In genomic region chr8:108348776-108349175, GRCm38 (mm10) we compare ENCODE assay signal across 25 mouse cellular contexts.
DNase-seq lines count a peak whose midpoint lies in the region; ATAC-seq and TF ChIP-seq lines count a peak whose summit lies in the region.
"Had no signal": no experiment of that assay in that cellular context is flagged by ENCODE, and none has a peak within 500 bp of the region (broad histone marks: within the 10 kb centered on the region; RNA-seq: fewer than 3 reads in every experiment).

No protein-coding gene starts in this region.

- no peak for DNase-seq in heart, postnatal 14 days
- no peak for DNase-seq in heart, postnatal 4 days
- peak; percentile 59 for DNase-seq in CH12.LX (ENCODE audit: extremely low read depth)
- peak; percentile 10 for DNase-seq in R1 (ENCODE audit: low read depth, low spot score)
- no peak for DNase-seq in thymus, postnatal 10 days (ENCODE audit: low spot score in 2 of 2)
- DNase-seq: adrenal gland, adult 2 months; adrenal gland, postnatal 14 days; B cell, adult 2 months; cerebellum, adult 11 months; cerebellum, adult 2 months; cerebellum, adult 9-11 months; cerebellum, postnatal 25 days; gastrocnemius, postnatal 25 days; heart, adult 18-20 months; kidney, adult 8-10 months had no signal

- no peaks in the 10 kb centered on the region for H3K4me1 ChIP-seq in heart, embryonic 11.5 days (ENCODE audit: control insufficient read depth, insufficient read depth, low read length)
- H3K4me1 ChIP-seq in heart, embryonic 14.5 days (ENCODE audit: control insufficient read depth in 2 of 2, insufficient read depth in 2 of 2, low read length in 2 of 2) = no peaks in the 10 kb centered on the region
- peaks cover 0 to 7% of the 10 kb centered on the region in 2 experiments; a peak in 3 of 4 replicates for H3K4me1 ChIP-seq in CH12.LX (ENCODE audit: control insufficient read depth in 1 of 2, insufficient read depth in 2 of 2)
- H3K4me1 ChIP-seq: embryonic facial prominence, embryonic 13.5 days; forebrain, embryonic 12.5 days; forebrain, embryonic 15.5 days; hindbrain, embryonic 12.5 days; hindbrain, embryonic 15.5 days; kidney, embryonic 15.5 days had no signal

- H3K27ac ChIP-seq in heart, embryonic 11.5 days (ENCODE audit: low read depth, low read length) = no peak overlapping the region
- no peak overlapping the region for H3K27ac ChIP-seq in heart, embryonic 14.5 days (replicated peaks in 1 of 2; ENCODE audit: control insufficient read depth in 1 of 2, insufficient read depth in 1 of 2, low read depth in 2 of 2, low read length in 2 of 2)
- no peak overlapping the region for H3K27ac ChIP-seq in CH12.LX (ENCODE audit: insufficient read depth, low read depth)
- H3K27ac ChIP-seq: embryonic facial prominence, embryonic 13.5 days; forebrain, embryonic 12.5 days; forebrain, embryonic 15.5 days; hindbrain, embryonic 12.5 days; hindbrain, embryonic 15.5 days; kidney, embryonic 15.5 days had no signal

- no peaks in the 10 kb centered on the region for H3K9me3 ChIP-seq in heart, embryonic 11.5 days (replicated peaks; ENCODE audit: control insufficient read depth, low read length)
- H3K9me3 ChIP-seq in heart, embryonic 14.5 days (ENCODE audit: control insufficient read depth, low read length) = no peaks in the 10 kb centered on the region
- no peaks in the 10 kb centered on the region for H3K9me3 ChIP-seq in CH12.LX (replicated peaks; ENCODE audit: low read length)
- H3K9me3 ChIP-seq: embryonic facial prominence, embryonic 13.5 days; forebrain, embryonic 12.5 days; forebrain, embryonic 15.5 days; hindbrain, embryonic 12.5 days; hindbrain, embryonic 15.5 days; kidney, embryonic 15.5 days had no signal

- no peak overlapping the region for H3K9ac ChIP-seq in heart, embryonic 11.5 days (ENCODE audit: low read depth, low read length)
- no peak overlapping the region for H3K9ac ChIP-seq in heart, embryonic 14.5 days (ENCODE audit: low read length)
- peak overlapping the region; percentile 41; the same call in 1 of the 2 replicates for H3K9ac ChIP-seq in CH12.LX (ENCODE audit: insufficient read depth, low read depth)
- H3K9ac ChIP-seq: embryonic facial prominence, embryonic 13.5 days; forebrain, embryonic 12.5 days; forebrain, embryonic 15.5 days; hindbrain, embryonic 12.5 days; hindbrain, embryonic 15.5 days; kidney, embryonic 15.5 days had no signal

- H3K4me2 ChIP-seq in heart, embryonic 11.5 days = peak overlapping the region; percentile 47
- H3K4me2 ChIP-seq in heart, embryonic 14.5 days (ENCODE audit: low read length) = peak overlapping the region; percentile 49
- peak overlapping the region; percentile 45 for H3K4me2 ChIP-seq in CH12.LX (ENCODE audit: insufficient read depth, low read depth, poor library complexity, severe bottlenecking)
- H3K4me2 ChIP-seq: embryonic facial prominence, embryonic 13.5 days; forebrain, embryonic 12.5 days; forebrain, embryonic 15.5 days; hindbrain, embryonic 12.5 days; hindbrain, embryonic 15.5 days; kidney, embryonic 15.5 days had no signal

- H3K27me3 ChIP-seq in heart, embryonic 11.5 days (ENCODE audit: control insufficient read depth, insufficient read depth, low read length) = no peaks in the 10 kb centered on the region
- no peaks in the 10 kb centered on the region for H3K27me3 ChIP-seq in heart, embryonic 14.5 days (ENCODE audit: control insufficient read depth, insufficient read depth, low read length)
- no peaks in the 10 kb centered on the region for H3K27me3 ChIP-seq in CH12.LX (replicated peaks)
- H3K27me3 ChIP-seq: embryonic facial prominence, embryonic 13.5 days; forebrain, embryonic 12.5 days; forebrain, embryonic 15.5 days; hindbrain, embryonic 12.5 days; hindbrain, embryonic 15.5 days; kidney, embryonic 15.5 days had no signal

- H3K36me3 ChIP-seq in heart, embryonic 11.5 days (ENCODE audit: control insufficient read depth, insufficient read depth, low read length) = no peaks in the 10 kb centered on the region
- H3K36me3 ChIP-seq in heart, embryonic 14.5 days (ENCODE audit: control insufficient read depth, insufficient read depth, low read length) = no peaks in the 10 kb centered on the region
- H3K36me3 ChIP-seq in CH12.LX (replicated peaks in 1 of 2; ENCODE audit: control insufficient read depth in 1 of 2, insufficient read depth in 1 of 2, low read length in 1 of 2) = peaks cover 0 to 2% of the 10 kb centered on the region in 2 experiments
- H3K36me3 ChIP-seq: embryonic facial prominence, embryonic 13.5 days; forebrain, embryonic 12.5 days; forebrain, embryonic 15.5 days; hindbrain, embryonic 12.5 days; hindbrain, embryonic 15.5 days; kidney, embryonic 15.5 days had no signal

- TF ChIP-seq RAD21 in CH12.LX (IDR thresholded peaks at IDR 0.05; ENCODE audit: low read depth, low read length) = no peak

- WGBS in heart, embryonic 11.5 days (ENCODE audit: insufficient replicate concordance) = 26% methylated on average over 4 of the region's 4 CpGs
- 22% methylated on average over 4 of the region's 4 CpGs for WGBS in heart, embryonic 14.5 days

- peak; percentile 48 for TF ChIP-seq POLR2A in CH12.LX (IDR thresholded peaks at IDR 0.05; ENCODE audit: low read depth, low read length)

- no peak for ATAC-seq in heart, embryonic 11.5 days (replicated peaks; ENCODE audit: insufficient number of reproducible peaks, low FRiP score, low TSS enrichment)
- no peak for ATAC-seq in heart, embryonic 14.5 days (ENCODE audit: insufficient number of reproducible peaks, insufficient read depth, low FRiP score, low read depth)
- ATAC-seq: forebrain, embryonic 15.5 days; intestine, postnatal 0 days had no signal

- no peak overlapping the region for H3K4me3 ChIP-seq in heart, embryonic 11.5 days (ENCODE audit: low read depth, low read length)
- no peak overlapping the region for H3K4me3 ChIP-seq in heart, embryonic 14.5 days (ENCODE audit: control insufficient read depth in 1 of 2, insufficient read depth in 1 of 2, low read depth in 1 of 2, low read length in 2 of 2)
- peak overlapping the region; percentile 58 to 62 (median 62) for H3K4me3 ChIP-seq in CH12.LX (replicated peaks in 1 of 3; ENCODE audit: low read depth in 2 of 3, low read length in 2 of 3, poor library complexity in 1 of 3)
- H3K4me3 ChIP-seq: embryonic facial prominence, embryonic 13.5 days; erythroblast, embryonic 14.5 days; forebrain, embryonic 12.5 days; forebrain, embryonic 15.5 days; hindbrain, embryonic 12.5 days; hindbrain, embryonic 15.5 days; kidney, embryonic 15.5 days had no signal

- intact Hi-C loops in heart, postnatal 14 days (cut with DNase I) = no loop called here

- TF ChIP-seq EP300 in CH12.LX (IDR thresholded peaks at IDR 0.05; ENCODE audit: low read length) = 0 out of 2 replicates have a peak, but pooled peaks have one; percentile 24

- H3K79me2 ChIP-seq in CH12.LX (replicated peaks; ENCODE audit: control insufficient read depth, extremely low read depth, insufficient read depth, poor library complexity, severe bottlenecking) = no peaks in the 10 kb centered on the region

- in situ Hi-C loops in CH12.LX (cut with MboI; ENCODE audit: low pct_ligation_motif_present, low pct_unique_long_range_greater_than_20kb, low sequenced_read_pairs) = no loop called here

- dilution Hi-C loops in CH12.LX (cut with MboI; ENCODE audit: extremely low pct_ligation_motif_present, extremely low pct_unique_long_range_greater_than_20kb, low sequenced_read_pairs) = no loop called here

- no peak for TF ChIP-seq CTCF in CH12.LX (conservative IDR thresholded peaks at IDR 0.05 in 1 of 2, IDR thresholded peaks at IDR 0.05 in 1 of 2; ENCODE audit: low read depth in 2 of 2, low read length in 2 of 2)

TF ChIP-seq in CH12.LX, 34 proteins besides CTCF, POLR2A, EP300 and RAD21:
- 0 out of 2 replicates have a peak, but pooled peaks have one; percentile 22 for TF ChIP-seq NELFE (IDR thresholded peaks at IDR 0.05; ENCODE audit: low read depth, low read length)
- TF ChIP-seq ZMIZ1 (IDR thresholded peaks at IDR 0.05; ENCODE audit: low read depth, low read length) = 0 out of 2 replicates have a peak, but pooled peaks have one; percentile 46
- no peak for TF ChIP-seq MAZ (IDR thresholded peaks at IDR 0.05; ENCODE audit: low read depth, low read length)
- TF ChIP-seq SMC3 (IDR thresholded peaks at IDR 0.05; ENCODE audit: low read depth, low read length) = no peak
- TF ChIP-seq ELF1 (IDR thresholded peaks at IDR 0.05; ENCODE audit: low read depth, low read length) = 0 out of 2 replicates have a peak, but pooled peaks have one; percentile 41
- peak; percentile 61 for TF ChIP-seq CHD2 (IDR thresholded peaks at IDR 0.05; ENCODE audit: low read length)
- TF ChIP-seq E2F4 (IDR thresholded peaks at IDR 0.05; ENCODE audit: insufficient replicate concordance, low read depth, low read length) = no peak
- 0 out of 2 replicates have a peak, but pooled peaks have one; percentile 32 for TF ChIP-seq TCF12 (IDR thresholded peaks at IDR 0.05; ENCODE audit: low read depth, low read length)
- peak; percentile 35 for TF ChIP-seq HCFC1 (IDR thresholded peaks at IDR 0.05; ENCODE audit: low read depth, low read length)
- 0 out of 2 replicates have a peak, but pooled peaks have one; percentile 20 for TF ChIP-seq IRF4 (IDR thresholded peaks at IDR 0.05; ENCODE audit: low read depth, low read length)

Comparison
In these comparisons a context has a peak if more than half of its experiments do, and no peak if none do; other contexts are left out.
1. H3K4me3 ChIP-seq: peak in CH12.LX (3 of 3); none in heart, embryonic 11.5 days (single experiment) and heart, embryonic 14.5 days (0 of 2).
2. DNase-seq: peak in CH12.LX (single experiment) and R1 (single experiment); none in heart, postnatal 14 days (0 of 2), heart, postnatal 4 days (single experiment) and thymus, postnatal 10 days (0 of 2).
3. Peak in every context shown above with its lines, with median percentiles within 50 percentile points of each other: H3K4me2 ChIP-seq.